Mouse (Mus musculus): ENCODE data around the gene Poc1a.

- TF ChIP-seq CTCF (IDR thresholded peaks at IDR 0.05; ENCODE audit: insufficient read depth, low read length) (no peak), POLR2A (IDR thresholded peaks at IDR 0.05; ENCODE audit: borderline replicate concordance, extremely low read depth, low read depth, low read length) (no peak)
Measured at GRCm38 (mm10) chr9:106296637-106297174, 15.8 kb downstream of the Poc1a start.

Data from lung, adult 2 months (tissue).